Mouse (Mus musculus) hindlimb bud, embryonic 11.5 days (tissue): ENCODE measurements at regions not wholly inside any gene's neighbourhood (a gene's known extent, or its start where the extent isn't known, plus 50 kb on each side); places are given as distances from the start of the nearest gene placed in this dataset.

Experiments
- DNase-seq: peaks from one replicate; pipeline ENCODE4 v3.0.0-alpha.2; 2012; ENCODE audit warnings: low read depth, low spot score; ENCODE audit errors: extremely low spot score

DNA sequence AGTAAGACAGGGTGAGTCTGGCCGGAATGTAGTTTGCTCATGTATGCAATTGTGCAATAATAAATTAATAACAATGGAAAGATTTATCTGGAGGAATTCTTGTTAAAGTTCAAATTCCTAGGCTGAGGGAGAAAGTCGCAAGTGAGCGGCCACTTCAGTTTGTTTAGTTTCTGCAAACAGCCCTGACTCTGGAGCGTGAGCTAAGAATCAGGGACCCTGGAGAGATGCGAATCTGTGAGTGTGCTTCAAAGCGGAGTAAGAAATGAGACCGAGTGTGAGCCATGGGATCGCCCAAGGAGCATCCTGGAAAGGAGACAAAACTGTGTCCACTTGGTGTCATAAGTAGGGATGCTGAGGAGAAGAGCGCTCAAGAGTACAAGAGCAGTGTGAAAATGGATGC is 104.2 kb upstream of the Lrig3 start:
- DNase-seq = no peak

DNA sequence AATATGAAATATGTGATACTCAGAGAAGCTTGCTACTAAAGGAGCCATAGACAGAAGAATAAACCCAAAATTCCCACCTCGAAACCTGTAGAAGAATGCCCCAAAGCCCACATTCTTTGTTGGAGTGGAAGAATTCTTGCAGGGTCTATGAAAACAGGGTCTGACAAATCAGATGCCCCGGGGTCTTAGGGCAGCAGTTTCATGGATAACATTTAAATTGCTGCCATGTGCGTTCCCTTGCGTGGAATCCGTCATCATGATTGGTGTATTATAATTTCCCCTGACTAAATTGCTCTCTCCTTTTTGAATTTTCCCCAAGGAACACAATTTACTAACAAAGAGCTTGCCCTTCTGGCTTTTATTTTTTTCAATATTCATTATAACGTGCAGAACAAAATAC is 99.6 kb upstream of the Lrig3 start:
- no peak for DNase-seq

DNA sequence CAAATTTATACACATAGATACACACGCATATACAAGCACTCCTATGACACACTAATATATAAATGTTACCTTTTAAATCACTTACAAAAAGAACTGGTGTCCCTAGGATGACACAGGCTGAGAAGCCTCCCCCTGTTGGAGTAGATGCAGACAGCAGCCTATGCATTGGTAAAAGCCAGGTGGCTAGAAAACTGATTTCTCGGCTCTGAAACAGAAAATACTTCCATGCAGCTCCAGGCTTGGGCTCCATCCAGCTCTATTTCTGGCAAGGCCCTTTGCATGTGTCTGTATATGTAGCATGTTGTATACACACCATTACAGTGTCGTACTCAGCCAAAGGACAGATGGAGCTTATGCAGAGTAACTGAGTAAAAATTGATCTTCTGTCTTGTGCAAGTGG is 81.4 kb upstream of the Lrig3 start:
- no peak for DNase-seq

DNA sequence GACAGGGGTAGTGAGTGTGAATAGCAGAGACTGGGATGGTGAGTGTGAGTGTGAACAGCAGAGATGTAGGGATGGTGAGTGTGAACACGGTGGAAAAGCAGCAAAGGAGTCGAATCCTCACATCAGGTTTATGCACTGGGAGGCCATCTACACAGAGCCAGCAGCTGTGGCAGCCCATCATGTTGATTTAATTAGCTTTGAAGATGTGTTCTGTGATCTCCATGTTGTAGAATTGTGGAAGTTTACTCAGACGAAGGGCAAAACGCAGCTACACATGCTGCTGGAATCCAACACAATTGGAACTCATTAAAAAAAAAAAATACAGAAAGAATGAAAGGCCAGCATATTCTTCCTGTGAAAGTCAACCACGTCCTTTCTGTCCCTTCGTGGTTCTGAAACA is 80.2 kb upstream of the Lrig3 start:
- no peak for DNase-seq

DNA sequence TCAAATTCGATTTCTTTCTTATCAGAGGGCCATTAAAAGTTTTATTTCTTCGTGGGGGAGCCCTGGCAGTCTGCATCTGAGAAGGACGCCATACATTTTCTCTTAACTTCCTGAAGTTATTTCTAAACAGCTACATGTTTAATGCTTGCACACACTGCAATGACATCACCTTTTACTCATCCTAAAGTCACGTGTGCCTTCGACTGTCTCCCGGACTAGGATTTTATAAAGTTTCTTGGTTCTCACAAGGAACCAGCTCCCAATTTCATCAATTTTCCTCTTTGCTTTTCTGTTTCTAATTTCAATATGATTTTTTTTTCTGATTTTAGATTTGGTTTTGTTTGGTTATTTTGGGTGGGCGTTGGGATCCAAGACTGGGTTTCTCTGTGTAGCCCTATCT is 73.8 kb upstream of the Lrig3 start:
- DNase-seq = no peak

DNA sequence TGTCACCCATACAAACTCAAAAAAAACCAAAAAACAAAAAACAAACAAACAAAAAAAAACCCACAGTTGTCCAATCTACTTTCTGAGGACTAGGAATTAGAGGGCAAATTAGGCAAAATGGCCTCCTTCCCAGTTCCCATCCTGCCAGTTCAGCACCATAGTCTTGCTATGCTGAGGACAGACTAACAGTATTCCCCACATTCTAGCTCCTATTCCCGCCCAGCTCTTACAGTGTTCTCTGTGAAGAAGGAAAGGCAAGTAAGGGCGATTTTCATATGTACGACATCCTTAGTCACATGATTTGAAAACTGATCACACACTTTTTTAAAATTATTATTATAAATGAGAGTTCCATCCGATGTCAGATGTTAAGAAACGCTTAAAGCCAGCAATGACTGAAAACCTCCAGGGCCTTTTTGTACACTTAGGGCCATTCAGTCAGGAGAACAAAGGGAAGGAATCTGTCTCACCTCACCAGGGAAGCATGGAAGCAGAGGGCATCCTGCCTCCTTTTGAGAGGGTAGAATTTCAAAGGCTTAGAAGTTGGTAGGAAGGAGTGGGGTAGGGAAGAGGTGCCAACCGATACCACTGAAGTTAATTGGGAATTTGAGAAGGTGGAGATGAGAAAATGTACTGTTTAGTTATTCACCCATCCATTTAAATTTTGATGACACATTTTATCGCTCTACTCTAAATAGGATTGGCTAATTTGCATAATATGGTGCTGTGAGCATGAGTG is 70.1 kb upstream of the Lrig3 start:
- no peak for DNase-seq

DNA sequence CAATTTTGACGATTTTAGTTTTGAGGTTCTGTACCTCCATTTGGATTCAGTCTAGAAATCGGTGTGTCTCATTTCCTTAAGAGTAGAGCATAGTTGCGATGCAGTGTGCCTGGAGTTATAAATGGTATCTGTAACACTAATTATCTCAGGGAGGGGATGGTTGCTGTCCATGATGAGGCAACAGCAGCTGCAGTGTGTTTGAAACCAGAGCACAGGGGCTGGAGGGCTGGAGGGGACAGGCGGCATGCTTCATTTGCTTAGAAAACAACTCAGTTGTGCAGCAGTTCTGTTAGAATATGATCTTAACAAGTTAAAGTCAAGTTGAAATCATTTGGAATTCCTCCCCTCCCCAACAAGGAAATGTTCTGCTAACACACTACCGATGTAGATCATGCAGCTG is 69.3 kb upstream of the Lrig3 start:
- DNase-seq = no peak

DNA sequence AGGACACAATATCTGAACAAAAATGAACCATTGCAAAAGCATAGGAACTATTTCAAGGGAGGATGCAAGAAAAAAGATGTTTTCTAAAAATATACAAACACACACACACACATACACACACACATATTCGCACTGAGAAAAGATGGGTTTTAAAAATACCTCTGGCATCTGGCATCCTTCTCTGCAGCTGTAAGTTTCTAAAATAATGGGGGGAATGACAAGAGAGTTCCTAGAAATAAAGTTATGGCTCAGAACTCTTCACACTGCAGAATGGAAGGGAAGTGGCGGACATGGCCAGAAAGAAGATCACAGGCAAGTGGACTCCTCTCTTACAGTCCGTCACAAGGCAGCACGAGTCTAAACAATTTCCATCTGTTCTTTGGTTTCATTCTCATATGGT is 66.5 kb upstream of the Lrig3 start:
- DNase-seq = no peak

DNA sequence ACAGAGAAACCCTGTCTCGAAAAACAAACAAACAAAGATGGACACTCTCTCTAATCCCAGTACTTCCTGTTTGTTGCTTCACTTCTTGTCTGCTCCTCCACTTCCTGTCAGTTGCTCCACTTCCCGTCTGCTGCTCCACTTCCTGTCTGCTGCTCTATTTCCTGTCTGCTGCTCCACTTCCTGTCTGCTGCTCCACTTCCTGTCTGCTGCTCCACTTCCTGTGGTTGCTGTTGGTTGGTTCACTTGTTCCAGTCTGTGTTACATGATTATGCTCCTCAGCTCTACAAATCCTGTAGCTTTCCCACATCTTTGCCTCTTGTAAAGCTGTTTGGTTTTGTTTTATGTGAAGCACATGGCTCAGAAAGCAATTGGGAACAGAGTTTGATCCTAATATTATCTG is 65.4 kb upstream of the Lrig3 start:
- DNase-seq = no peak

DNA sequence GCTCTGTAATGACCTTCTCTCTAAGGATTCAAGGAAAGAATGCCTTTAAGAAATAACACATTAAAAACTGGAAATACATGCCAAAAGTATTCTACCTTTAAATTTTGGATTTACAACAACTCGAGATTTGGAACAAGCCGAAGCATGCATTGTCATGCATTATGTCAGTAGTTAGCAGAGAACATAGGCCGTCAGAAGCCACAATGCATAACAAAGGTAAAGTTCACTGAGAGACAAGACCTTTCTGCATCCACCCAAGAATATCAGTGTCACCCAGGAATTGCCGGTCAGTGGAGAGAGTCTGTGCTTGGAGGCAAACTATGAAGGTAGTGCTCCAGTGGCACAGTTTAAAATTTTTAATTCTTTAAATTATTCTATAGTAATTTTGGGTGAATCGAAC is 63.3 kb upstream of the Lrig3 start:
- no peak for DNase-seq

DNA sequence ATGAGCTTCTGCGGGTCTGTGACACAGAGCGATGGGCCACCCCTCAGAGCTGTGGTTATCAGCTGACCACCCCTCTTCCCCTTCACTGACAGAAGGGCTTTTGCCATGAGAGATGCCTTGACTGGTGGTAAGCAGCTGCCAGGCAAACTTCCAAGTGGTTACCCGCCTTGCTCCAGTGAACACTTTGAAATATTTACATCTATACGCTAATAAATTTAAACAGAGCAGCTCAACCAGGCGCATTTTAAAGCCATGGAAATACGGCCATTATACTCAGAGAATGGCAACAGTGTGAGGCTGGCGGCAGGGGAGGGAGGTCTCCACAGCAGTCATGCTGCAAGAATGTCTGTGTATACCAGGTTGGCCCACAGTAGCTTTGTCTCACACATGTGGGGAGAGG is 53.8 kb upstream of the Lrig3 start:
- no peak for DNase-seq
